Mouse (Mus musculus): ENCODE results near the gene Zfp27. TPM values are rescaled to one million over a fixed set of nuclear protein-coding genes. Genes with fewer than 3 reads are reported as not detected.

The Zfp27 gene
- polyA plus RNA-seq (2014; fragmentation: Nextera tagmentation; extraction: Ambion mirVana) = 11.3 and 12.6 TPM in 2 replicates

DNA sequence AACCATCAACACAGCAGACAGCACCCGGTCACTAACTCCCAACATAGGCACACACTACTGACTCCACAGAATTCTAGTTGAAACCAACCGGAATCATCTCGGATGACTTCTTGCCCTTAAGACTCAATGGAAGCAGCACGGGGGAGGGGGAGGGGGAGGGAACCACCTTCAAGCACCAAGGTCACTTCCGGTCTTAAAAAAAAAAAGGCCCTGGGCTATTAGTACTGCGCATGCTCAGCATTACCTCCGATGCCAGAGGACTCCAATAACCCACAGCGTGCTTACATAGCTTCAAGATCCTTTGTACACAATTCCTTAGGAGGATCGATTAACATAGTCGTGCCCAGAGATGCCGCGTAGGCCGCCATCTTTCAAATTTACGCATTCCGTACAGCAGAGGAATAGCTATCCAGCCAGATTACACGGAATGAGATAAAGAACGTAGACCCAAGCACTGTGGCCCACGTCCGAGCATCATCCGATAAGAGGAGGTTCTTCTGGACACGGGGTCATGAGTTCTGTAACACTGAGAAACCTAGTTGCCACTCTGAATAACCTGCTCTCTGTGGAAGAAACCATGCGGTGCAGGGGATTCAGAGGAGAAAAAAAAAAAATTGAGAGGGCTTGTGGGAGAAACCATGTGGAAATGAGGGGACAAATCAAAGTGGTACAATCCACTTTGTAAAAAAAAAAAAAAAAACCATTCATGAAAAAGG lies at the start of gene Zfp27:
Gene Zfp27 (minus strand): TSS at position 607 of the 716 bp plus-strand sequence.
- Histone ChIP-seq H3K9ac (peak within 1 kb of the TSS; percentile 59), H3K4me3 (ENCODE audit: low read depth, low read length) (peak within 1 kb of the TSS; percentile 58), H3K4me1 (ENCODE audit: insufficient read depth) (no peaks in the 10 kb centered on the region), H3K27me3 (ENCODE audit: insufficient read depth, low read length) (no peaks in the 10 kb centered on the region), H3K4me2 (peak within 1 kb of the TSS; percentile 75), H3K27ac (ENCODE audit: low read depth) (peak within 1 kb of the TSS; percentile 95), H3K36me3 (ENCODE audit: insufficient read depth) (peaks cover 25% of the 10 kb centered on the region; the same call in 1 of the 2 replicates), H3K9me3 (ENCODE audit: low read depth, low read length) (no peaks in the 10 kb centered on the region)
- no peak for TF ChIP-seq CTCF (IDR thresholded peaks at IDR 0.05; ENCODE audit: low read depth)
- ATAC-seq (ENCODE audit: insufficient read depth) = peak; percentile 74
- DNase-seq = peak; percentile 93
- WGBS = 1% methylated on average over 22 of the region's 22 CpGs

DNA sequence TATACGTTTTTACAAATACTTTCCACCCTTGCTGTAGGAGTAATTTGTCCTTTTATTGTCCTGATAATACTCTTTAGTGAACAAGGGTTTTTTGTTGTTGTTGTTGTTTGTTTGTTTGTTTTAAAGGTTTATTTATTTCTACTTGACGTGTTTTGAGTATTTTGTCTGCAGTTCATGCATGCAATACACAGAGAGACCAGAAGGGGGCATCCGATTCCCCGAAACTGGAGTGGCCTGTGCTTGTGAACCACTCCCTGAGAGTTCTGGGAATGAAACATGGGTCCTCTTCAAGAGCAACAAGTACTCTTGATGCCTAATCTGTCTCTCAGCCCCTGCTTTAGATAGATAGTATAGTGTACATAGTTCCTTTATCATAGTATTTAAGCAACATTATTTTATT lies 48.4 kb upstream of the Zfp27 start:
- peak; percentile 77 for TF ChIP-seq CTCF (IDR thresholded peaks at IDR 0.05; ENCODE audit: low read depth)
- Histone ChIP-seq H3K9ac (no peak overlapping the region), H3K27me3 (ENCODE audit: insufficient read depth, low read length) (no peaks in the 10 kb centered on the region), H3K9me3 (ENCODE audit: low read depth, low read length) (no peaks in the 10 kb centered on the region), H3K4me3 (ENCODE audit: low read depth, low read length) (no peak overlapping the region), H3K4me2 (peak overlapping the region; percentile 65), H3K36me3 (ENCODE audit: insufficient read depth) (0 out of 2 replicates have a peak, but pooled peaks cover 2% of the 10 kb centered on the region), H3K27ac (ENCODE audit: low read depth) (no peak overlapping the region), H3K4me1 (ENCODE audit: insufficient read depth) (no peaks in the 10 kb centered on the region)
- ATAC-seq (ENCODE audit: insufficient read depth) (no peak), DNase-seq (peak; percentile 82)
- 25% methylated on average over 4 of the region's 4 CpGs for WGBS

DNA sequence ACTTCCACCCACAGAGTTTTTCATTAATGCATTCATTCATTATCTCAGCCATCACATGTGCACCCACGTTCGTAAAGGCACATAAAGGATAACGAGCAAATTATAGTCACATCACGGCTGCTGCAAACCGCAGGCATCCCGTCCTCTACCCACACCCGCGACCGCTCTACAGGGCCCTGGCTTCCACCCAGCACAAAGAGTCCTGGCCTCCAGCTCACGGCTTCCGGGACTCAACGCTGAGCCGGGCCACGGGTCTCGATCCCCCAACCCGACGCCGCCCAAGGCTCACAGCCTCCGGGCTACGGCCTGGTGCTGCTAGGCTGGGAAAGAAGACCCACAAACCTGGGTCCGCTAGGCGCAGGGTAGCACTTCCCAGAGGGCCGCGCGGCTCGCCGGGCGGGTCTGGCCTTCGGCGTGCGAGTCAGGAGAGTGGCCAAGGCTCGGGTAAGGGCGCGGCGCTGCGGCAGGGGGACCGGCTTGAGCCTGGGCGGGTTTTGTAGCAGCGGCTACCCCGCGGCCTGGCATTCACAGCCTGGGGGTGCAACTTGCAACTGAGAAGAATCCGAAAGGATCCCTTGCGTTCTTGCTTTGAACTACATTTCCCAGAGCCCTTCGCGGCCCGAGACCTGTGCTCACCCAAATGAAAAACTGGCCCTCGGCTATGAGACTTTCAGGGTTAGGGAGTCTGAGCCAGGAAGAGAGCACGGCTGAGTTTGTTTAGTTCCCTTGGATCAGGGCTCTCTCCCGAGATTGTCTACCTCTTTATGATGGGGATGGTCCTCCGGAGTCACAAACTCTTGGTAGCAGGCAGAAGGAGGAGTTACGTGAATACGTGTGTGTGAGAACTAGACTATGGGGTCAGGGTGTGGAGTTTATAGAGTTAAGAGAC lies 47.4 kb upstream of the Zfp27 start, which contains the start of gene Zfp74:
Gene Zfp74 (minus strand): TSS at position 577 of the 889 bp plus-strand sequence.
- ATAC-seq (ENCODE audit: insufficient read depth) = peak; percentile 95
- H3K4me3 ChIP-seq (ENCODE audit: low read depth, low read length) = peak within 1 kb of the TSS; percentile 68
- peak; percentile 13; the same call in 1 of the 2 replicates for TF ChIP-seq CTCF (IDR thresholded peaks at IDR 0.05; ENCODE audit: low read depth)
- peak; percentile 90 for DNase-seq
- no peaks in the 10 kb centered on the region for H3K27me3 ChIP-seq (ENCODE audit: insufficient read depth, low read length)
- 1% methylated on average over 52 of the region's 52 CpGs for WGBS
- peak within 1 kb of the TSS; percentile 65 for H3K4me2 ChIP-seq
- no peaks in the 10 kb centered on the region for H3K9me3 ChIP-seq (ENCODE audit: low read depth, low read length)
- H3K9ac ChIP-seq = peak within 1 kb of the TSS; percentile 91
- peaks cover 9% of the 10 kb centered on the region; the same call in 1 of the 2 replicates for H3K36me3 ChIP-seq (ENCODE audit: insufficient read depth)
- peak within 1 kb of the TSS; percentile 96 for H3K27ac ChIP-seq (ENCODE audit: low read depth)
- H3K4me1 ChIP-seq (ENCODE audit: insufficient read depth) = no peaks in the 10 kb centered on the region

DNA sequence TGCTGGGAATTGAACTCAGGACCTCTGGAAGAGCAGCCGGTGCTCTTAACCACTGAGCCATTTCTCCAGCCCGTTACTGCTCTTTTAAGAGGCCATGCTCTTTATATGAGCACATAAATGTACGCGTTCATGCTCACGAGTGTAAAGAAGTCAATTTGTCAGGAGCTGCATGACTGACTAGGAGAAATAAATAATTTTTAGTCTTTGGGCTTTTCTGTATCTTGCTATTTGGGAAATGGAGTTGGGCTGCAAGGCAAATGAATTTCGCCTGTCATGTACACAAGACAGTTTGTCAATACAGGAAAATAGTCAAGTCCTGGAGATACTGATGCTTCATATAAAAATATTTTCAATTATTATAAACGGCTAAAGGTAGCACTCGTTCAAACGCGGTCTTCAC lies 46.7 kb upstream of the Zfp27 start:
- no peak for ATAC-seq (ENCODE audit: insufficient read depth)
- H3K27ac ChIP-seq (ENCODE audit: low read depth) = peak overlapping the region; percentile 96
- peak; percentile 23 for TF ChIP-seq CTCF (IDR thresholded peaks at IDR 0.05; ENCODE audit: low read depth)

DNA sequence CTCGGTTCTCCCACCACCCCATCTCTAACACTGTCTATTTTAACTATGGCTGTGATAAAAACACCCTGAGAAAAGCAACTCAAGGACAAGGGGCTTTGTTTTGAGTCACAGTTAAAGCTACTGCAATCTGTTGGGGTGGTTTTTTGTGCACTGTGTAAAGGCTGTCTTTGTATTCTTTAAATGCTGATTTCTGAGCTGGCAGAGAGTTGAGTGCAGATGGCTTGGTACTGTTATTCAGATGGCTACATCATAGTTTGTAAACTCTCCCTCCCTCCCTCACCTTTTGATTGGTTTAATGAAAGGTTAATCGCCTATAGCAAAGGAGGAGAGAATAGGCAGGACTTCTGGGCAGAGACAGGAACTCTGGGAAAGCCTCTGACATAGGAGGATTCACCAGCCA lies 37.8 kb upstream of the Zfp27 start:
- Histone ChIP-seq H3K36me3 (ENCODE audit: insufficient read depth) (peaks cover 32% of the 10 kb centered on the region), H3K9me3 (ENCODE audit: low read depth, low read length) (no peaks in the 10 kb centered on the region), H3K4me2 (no peak overlapping the region), H3K27me3 (ENCODE audit: insufficient read depth, low read length) (no peaks in the 10 kb centered on the region), H3K27ac (ENCODE audit: low read depth) (no peak overlapping the region), H3K9ac (no peak overlapping the region), H3K4me1 (ENCODE audit: insufficient read depth) (no peaks in the 10 kb centered on the region), H3K4me3 (ENCODE audit: low read depth, low read length) (no peak overlapping the region)
- ATAC-seq (ENCODE audit: insufficient read depth) (no peak), DNase-seq (no peak)
- WGBS = 83% methylated on average over 2 of the region's 2 CpGs
- TF ChIP-seq CTCF (IDR thresholded peaks at IDR 0.05; ENCODE audit: low read depth) = no peak

More for the DNA sequence above, 46.7 kb upstream of the Zfp27 start:
- peak overlapping the region; percentile 65 for H3K4me2 ChIP-seq
- H3K4me1 ChIP-seq (ENCODE audit: insufficient read depth) = no peaks in the 10 kb centered on the region
- H3K36me3 ChIP-seq (ENCODE audit: insufficient read depth) = peaks cover 14% of the 10 kb centered on the region
- peak overlapping the region; percentile 91 for H3K9ac ChIP-seq
- no peaks in the 10 kb centered on the region for H3K9me3 ChIP-seq (ENCODE audit: low read depth, low read length)
- DNase-seq = peak; percentile 17
- 34% methylated on average over 10 of the region's 10 CpGs for WGBS
- H3K4me3 ChIP-seq (ENCODE audit: low read depth, low read length) = peak overlapping the region; percentile 68
- no peaks in the 10 kb centered on the region for H3K27me3 ChIP-seq (ENCODE audit: insufficient read depth, low read length)

DNA sequence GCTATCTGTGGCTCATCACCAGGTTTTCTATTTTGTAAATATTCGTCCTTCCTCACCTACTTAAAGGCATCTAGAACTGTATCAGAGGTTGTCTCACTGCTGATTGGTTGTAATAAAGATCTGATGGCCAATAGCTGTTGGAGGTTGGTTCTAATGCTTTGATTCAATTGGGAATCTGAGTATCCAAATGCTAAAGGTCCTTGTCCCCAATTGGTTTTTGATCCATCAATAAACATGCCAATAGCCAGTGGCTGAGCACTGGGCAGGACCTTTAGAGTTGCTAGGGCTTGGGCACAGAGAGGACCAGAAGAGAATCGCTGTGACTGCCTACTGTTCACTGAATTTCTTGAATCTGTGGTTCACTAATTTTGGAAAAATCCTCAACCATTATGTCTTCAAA lies 37.3 kb upstream of the Zfp27 start:
- no peak overlapping the region for H3K4me2 ChIP-seq
- H3K36me3 ChIP-seq (ENCODE audit: insufficient read depth) = peaks cover 27% of the 10 kb centered on the region
- DNase-seq (no peak), ATAC-seq (ENCODE audit: insufficient read depth) (no peak)
- no peaks in the 10 kb centered on the region for H3K9me3 ChIP-seq (ENCODE audit: low read depth, low read length)
- H3K27ac ChIP-seq (ENCODE audit: low read depth) = no peak overlapping the region
- no peak for TF ChIP-seq CTCF (IDR thresholded peaks at IDR 0.05; ENCODE audit: low read depth)
- no peak overlapping the region for H3K9ac ChIP-seq
- H3K4me1 ChIP-seq (ENCODE audit: insufficient read depth) = no peaks in the 10 kb centered on the region
- H3K4me3 ChIP-seq (ENCODE audit: low read depth, low read length) = no peak overlapping the region
- no peaks in the 10 kb centered on the region for H3K27me3 ChIP-seq (ENCODE audit: insufficient read depth, low read length)
- WGBS = 81% methylated on average over 2 of the region's 2 CpGs

DNA sequence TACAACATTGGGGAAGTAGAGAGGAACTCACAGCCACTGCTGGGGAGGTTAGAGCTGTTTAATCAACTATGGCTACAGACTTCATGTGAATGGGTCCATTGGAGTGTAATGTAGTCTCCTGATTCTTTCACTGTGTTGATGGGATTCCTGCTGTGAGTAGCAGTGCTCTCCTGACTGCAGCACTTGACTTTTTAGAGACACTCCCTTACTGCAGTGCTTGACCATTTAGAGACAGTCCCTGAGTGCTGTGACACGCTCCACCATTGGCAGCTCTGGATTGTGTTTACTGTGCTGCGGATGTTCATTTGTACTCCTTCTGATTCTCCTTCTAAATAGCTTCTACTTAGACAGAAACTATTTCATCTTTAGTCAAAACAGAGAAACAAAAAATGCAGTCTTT lies 36.4 kb upstream of the Zfp27 start:
- Histone ChIP-seq H3K9ac (no peak overlapping the region), H3K9me3 (ENCODE audit: low read depth, low read length) (no peaks in the 10 kb centered on the region), H3K36me3 (ENCODE audit: insufficient read depth) (peaks cover 23% of the 10 kb centered on the region), H3K4me1 (ENCODE audit: insufficient read depth) (no peaks in the 10 kb centered on the region), H3K4me2 (no peak overlapping the region), H3K27ac (ENCODE audit: low read depth) (no peak overlapping the region), H3K4me3 (ENCODE audit: low read depth, low read length) (no peak overlapping the region), H3K27me3 (ENCODE audit: insufficient read depth, low read length) (no peaks in the 10 kb centered on the region)
- 38% methylated on average over 2 of the region's 2 CpGs for WGBS
- ATAC-seq (ENCODE audit: insufficient read depth) (no peak), DNase-seq (peak; percentile 16)
- no peak for TF ChIP-seq CTCF (IDR thresholded peaks at IDR 0.05; ENCODE audit: low read depth)

Data from lung, embryonic 14.5 days (tissue).